Mouse (Mus musculus): ENCODE measurements around the gene Kit.

The Kit gene

DNA sequence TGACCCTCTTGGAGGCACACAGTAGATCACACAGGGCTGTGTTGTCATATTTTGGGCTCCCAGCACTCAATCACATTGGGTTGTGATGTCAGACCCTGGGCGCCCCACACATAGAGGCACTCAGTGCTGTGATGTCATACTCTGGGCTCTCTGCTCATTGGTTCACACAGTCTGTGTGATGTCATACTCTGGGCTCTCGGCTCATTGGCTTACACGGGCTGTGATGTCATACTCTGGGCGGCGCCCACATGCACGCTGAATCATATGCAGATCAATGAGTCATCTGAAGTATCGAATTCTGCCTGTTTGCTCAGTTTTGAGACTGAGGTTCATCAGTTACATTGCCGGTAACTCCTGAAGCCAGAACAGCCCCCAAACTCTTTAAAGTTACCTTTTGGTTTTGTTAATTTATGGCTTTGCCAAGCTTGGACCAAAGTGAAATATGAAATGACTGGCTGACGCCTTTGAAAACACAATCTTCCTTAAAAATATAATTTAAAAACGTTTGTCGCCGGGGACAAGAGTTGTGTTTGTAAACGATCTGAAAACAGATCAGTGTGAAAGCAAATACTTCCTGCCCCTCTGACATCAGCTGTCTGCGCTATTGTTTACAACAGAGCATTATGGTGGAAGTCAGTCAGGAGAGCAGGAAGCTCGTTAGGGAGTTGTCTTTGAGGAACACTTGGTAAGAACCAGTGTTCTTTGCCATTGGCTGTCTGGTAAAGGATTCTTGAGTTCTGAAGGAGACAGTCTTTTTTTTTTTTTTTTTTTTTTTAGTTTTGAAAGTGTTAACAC is 15.0 kb downstream of the Kit start:
- DNase-seq (ENCODE audit: low spot score in 2 of 2) = no peak

DNA sequence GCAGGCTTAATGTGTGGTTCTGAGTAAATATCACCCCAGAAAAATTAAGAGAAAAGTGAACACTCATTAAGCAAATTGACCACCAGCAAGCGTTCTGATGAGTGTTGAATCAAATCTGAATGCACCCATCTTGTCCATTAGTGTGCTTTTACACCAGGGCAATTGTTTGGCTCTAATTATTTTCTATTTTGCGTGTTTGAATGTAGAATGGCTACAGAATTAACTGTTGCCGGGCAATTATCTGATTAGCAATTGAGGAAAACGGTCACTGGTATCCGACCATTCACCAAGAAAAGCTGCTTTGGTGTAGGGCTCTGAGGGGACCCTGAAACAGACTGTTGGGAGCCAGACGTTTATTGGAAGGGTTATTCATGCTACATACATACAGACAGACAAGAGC is 16.2 kb downstream of the Kit start:
- DNase-seq (ENCODE audit: low spot score in 2 of 2) = no peak

DNA sequence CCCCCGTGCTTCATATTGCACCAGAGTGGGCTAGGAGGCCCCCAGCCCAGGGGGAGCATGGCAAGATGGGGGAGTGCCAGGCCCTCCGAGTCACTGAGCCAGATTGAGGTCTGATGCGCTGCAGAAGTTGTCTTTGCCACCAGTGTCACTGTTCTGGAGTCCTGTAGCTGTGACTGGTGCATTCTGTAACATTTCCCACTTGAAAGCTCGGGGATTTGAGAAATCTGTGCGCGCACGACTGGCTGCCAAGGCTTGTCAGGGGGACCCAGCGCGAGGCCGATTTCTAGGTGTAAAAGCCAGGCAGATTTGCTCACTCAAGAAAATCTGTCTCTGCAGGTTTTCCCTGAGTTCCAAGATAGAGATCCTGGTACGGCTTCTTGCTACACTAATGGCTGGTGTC is 16.9 kb downstream of the Kit start:
- DNase-seq (ENCODE audit: low spot score in 2 of 2) = no peak

DNA sequence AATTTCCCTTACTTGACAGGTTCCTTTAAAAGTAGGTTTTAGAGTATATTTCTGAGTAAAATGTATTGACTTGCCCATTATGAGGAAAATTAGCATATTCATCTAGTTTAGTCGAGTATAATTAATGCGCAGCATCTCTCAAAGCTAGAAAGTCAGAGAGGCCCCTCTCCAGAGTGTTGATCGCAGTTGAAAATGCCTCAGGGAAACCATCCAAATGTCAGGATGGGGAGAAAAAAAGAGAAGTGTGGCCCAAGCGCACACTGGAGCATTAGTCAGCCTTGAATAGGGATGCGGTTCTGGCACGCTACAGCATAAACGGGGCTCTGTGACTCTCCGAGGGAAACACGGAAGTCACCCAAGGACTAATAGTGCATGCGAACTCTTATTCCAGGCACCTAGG is 20.6 kb downstream of the Kit start:
- no peak for DNase-seq (ENCODE audit: low spot score in 2 of 2)

DNA sequence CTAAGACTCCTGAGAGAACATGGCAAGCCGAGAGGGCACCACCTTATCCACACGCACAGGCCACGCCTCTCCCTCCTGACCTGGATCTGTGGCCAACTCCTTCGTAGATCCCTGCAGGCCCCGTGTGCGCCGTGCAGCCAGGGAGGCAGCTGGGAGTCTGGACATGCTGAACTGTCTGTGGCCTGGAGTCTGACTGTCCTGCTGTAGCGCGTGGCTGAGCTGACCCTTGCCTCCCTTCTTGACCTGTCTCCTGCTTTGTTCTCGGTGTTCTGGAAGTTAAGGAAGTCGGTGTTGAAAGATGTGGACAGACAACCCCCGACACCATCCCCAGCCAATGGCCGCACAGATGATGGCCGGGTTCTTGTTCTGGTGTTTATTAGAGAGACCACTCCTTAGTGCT is 21.5 kb downstream of the Kit start:
- DNase-seq (ENCODE audit: low spot score in 2 of 2) = no peak

DNA sequence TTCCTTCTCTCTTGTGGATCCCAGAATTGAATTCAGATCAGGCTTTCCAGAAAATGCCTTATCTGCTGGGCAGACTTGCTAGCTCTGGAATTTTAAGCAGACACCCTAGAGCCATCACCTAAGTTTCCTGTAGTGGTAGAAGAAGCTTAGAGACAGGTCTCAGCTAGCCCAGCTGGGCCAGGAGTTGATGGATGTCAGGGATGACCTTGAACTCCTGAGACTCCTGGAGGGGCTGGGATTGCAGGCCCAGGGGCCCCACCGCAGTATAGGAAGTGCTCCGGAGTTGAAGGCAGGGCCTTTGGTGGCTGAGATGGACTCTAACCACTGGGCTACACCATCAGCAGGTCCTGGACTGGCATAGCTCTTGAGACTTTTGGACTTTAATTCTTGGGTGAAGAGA is 22.6 kb downstream of the Kit start:
- no peak for DNase-seq (ENCODE audit: low spot score in 2 of 2)

DNA sequence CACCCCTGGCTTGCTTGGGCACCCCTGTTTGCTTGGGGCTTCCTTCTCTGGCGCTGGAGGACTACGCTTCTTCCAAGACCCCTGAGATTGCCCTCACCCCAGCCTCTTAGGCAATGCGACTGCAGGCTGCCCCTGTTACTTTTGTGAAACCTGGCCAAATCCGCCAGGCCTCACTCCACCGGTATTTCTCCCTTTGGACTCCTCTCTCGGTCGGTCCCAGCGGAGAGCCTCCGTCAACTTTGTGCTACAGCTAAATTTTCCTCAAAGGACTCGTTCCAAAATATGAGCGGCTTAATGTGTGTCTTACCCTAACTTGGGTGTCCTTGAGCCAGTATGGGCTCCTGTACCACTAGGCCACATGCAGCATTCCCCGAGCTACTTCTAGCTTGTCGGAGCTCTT is 23.8 kb downstream of the Kit start:
- DNase-seq (ENCODE audit: low spot score in 2 of 2) = no peak

DNA sequence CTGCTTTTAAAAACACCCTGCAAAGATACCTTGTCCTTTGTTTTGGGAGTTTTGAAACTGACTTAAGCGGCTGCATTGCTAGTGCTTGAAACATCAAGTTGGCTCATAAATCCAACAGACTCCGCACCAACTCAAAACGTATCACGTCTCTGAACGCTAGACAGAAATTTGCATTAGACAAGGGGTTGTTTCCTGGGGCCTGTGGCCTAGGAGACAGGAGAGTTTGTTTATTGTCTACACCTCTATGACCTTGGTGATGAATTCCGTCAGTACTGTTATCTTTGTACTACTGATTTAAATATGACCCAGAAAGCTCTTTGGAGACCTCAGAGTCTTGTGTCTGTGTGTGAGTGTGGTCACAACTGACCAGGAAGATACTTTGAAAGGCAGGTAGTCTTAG is 25.3 kb downstream of the Kit start:
- DNase-seq (ENCODE audit: low spot score in 2 of 2) = no peak

DNA sequence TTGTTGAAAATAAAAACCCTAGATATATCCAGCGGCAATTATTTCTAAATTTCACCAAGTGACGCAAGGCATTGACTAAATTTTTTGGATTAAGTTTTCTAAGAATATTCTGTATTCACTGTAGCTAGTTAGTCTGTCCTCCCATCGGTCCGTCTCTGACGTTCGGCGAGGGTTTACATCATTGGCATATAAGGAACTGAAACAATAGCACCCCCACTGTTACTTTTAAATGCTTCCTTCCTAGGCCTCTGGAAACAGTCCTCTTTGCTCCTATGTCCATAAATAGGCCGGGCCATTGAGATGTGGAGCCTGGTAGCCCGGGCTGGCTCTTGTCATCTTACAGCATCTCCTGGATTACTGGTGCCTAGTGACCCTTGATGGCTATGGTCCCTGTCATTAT is 29.5 kb downstream of the Kit start:
- no peak for DNase-seq (ENCODE audit: low spot score in 2 of 2)

DNA sequence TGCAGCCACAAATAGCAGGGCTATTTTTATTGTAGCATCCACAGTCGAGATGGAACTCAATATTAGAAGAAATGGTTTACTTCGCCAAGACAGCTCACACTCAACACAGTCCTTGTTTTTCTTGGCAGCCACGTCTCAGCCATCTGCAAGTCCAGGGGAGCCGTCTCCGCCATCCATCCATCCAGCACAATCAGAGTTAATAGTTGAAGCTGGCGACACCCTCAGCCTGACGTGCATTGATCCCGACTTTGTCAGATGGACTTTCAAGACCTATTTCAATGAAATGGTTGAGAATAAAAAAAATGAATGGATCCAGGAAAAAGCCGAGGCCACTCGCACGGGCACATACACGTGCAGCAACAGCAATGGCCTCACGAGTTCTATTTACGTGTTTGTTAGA is 32.2 kb downstream of the Kit start:
- DNase-seq (ENCODE audit: low spot score in 2 of 2) = no peak

DNA sequence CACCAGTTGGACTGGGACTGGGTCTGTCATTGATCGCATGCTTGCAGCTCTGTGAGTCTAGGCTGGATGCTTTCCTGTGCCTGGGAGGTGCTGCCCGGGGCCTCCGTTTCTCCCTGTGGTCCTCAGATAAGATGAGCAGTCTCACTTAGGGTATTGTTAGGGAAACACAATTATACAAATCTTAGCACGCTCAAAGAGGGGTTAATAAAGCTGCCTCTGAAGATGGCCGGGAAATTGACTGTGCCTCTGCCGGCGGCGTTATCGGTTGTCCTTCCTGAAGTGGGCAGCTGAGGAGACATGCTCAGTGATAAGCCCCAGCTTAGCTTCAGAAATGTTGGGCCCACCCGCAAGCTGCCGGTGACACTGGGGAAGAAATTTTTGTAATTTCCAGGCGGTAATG is 33.3 kb downstream of the Kit start:
- no peak for DNase-seq (ENCODE audit: low spot score in 2 of 2)

DNA sequence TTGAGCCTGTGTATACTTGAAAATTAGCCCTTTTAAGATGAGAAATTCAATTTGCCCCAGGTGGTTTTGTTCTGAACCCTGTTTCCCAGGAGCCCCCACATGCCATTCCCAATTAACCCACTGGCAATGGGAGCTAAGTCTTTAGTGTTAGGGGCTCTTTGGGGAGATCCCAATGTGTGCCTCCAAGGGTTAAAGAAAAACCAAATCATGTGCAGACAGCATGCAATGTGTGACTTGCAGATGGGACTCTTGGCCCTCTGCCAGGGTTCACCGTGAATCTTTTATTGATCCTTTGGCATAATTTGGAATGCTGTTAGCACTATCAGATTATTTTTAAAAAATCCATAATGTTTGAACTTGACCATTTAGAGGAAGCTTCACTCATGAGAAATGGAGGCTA is 37.7 kb downstream of the Kit start:
- no peak for DNase-seq (ENCODE audit: low spot score in 2 of 2)

DNA sequence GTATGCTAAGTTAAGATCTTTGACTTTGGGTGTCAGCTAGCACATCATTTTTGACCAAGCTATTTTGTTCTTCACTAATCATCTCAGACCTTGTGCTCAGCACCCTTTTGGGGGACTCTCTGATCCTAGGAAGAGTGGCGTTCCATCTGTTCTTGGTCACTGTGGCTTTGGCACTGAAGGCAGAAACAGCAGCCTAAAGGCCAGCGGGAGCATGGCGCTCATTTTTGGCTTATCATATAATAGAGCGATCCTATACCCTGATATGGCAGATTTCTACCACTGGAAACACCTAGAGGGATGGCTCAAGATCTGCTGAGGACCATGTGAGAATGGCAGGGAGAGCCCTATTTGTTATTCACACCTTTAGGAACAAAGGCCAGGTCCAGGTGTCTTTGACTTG is 38.2 kb downstream of the Kit start:
- DNase-seq (ENCODE audit: low spot score in 2 of 2) = no peak

DNA sequence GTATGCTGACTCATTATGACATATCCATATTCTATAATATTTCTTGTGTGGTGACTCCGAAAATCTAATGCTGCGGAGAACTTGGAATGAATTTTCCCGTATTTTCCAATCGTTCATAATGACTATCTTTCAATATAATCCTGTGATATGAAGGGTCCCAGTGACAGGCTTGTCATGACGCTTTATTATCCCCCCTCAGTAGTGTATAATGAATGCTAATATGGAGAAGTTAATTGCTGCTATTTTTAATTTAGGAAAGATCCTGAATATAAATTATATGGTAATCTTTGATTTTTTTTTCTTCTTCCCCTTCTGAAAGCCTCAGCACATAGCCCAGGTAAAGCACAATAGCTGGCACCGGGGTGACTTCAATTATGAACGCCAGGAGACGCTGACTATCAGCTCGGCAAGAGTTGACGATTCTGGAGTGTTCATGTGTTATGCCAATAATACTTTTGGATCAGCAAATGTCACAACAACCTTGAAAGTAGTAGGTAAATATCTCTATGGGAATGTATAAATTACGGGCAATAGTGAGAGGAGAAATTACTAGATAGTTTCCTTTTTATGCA is 40.4 kb downstream of the Kit start:
- DNase-seq (ENCODE audit: low spot score in 2 of 2) = no peak

DNA sequence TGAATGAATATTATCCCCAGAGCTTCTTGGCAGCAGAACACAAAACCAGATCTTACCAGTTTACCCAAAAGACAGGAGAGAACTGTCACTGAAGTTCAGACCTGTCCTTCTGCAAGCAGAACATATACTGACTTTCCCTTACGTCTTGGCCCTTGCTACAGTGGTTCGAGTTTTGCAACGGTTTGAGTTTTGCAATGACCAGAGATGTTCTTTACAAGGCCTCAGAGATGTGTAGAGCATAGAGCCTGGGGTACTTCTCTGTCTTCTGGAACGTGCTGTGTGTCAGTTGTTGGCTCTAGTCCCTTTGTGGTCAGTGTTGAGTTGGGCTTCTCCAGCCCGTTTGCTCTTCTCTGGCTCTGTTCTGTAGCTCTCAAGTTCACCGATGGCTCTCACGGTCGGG is 40.9 kb downstream of the Kit start:
- no peak for DNase-seq (ENCODE audit: low spot score in 2 of 2)

DNA sequence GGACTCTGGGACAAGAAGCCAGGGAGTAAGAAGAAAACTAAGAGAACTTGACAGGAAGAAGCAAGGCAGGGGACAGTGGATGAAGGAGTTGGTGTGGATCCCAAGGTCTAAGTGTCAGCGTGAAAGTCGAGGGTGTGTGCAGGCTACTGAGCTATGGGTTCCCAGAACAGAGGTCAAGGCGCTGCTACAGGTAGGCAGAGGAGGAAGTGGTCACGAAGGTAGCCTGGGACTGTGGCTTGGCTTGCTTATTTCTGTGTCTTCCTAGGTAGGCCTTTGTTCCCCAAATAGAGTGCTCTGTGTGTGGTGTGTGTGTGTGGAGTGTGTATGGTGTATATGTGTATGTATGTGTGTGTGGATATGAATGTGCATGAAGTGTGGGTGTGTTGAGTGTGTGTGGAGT is 47.7 kb downstream of the Kit start:
- DNase-seq (ENCODE audit: low spot score in 2 of 2) = no peak

DNA sequence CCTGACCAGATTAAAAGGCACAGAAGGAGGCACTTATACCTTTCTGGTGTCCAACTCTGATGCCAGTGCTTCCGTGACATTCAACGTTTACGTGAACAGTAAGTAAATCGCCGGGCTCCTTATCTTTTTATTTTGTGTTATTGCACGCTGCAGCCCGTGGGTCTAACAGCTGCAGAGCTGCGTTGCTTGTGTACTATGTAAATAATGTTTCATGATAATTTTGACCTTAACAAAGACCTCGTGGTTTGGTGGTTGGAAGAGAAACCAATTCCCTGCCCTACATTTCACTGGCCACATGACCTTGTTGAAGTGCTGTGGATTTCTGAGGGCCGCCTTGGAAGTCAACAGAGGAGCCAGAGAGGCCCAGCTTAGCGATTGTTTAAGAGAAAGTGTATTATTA is 48.3 kb downstream of the Kit start:
- no peak for DNase-seq (ENCODE audit: low spot score in 2 of 2)

DNA sequence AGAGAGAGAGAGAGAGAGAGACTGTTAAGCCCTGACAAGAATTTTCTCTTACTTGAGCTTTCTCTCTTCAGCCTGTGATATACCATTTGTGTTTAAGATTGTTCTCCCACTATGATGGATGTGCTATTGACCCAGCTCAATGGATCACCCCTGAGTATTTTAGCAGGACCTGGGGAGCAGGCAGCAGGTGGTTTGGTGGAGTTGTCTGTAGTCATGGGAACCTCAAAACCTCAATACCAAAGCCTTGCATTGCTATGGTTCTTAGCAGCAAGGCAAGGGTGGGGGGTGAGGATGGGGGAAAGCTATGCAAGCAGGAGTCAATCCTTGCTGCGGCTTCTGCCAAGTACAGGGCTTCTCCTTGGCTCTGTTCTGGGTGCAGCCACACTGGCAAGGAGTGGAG is 48.8 kb downstream of the Kit start:
- no peak for DNase-seq (ENCODE audit: low spot score in 2 of 2)

DNA sequence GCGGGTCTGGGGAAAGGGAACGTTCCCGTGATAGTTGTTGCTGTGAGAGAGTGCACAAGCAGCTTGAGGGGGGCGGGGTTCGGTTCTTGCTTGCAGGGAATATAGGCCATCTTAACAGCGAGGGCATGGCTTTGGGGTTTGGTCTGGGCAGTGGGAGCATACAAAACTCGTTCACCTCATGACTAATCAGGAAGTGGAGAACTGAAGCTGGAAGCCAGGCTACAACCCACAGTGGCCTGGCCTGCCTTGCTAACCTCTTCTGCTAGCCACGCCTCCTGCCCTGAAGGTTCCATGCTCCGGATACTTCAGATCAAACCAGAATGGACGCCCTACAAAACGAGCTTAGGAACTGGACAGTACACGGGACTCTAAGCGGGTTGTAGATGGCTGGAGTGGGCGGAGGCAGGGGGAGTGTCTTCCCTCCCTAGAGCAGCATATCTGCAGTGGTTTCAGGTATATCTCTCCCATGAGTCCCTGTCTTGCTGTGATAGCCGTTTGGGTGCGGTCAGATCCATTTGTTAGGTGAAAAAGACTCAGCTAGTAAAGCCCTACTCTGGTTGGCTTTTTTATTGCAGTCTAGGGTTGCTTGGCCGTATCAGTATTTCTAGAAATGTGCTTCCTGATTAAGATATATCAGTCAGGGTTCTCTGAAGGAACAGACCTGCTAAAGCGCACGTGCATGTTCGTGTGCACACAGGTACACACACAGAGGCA is 49.4 kb downstream of the Kit start:
- no peak for DNase-seq (ENCODE audit: low spot score in 2 of 2)

DNA sequence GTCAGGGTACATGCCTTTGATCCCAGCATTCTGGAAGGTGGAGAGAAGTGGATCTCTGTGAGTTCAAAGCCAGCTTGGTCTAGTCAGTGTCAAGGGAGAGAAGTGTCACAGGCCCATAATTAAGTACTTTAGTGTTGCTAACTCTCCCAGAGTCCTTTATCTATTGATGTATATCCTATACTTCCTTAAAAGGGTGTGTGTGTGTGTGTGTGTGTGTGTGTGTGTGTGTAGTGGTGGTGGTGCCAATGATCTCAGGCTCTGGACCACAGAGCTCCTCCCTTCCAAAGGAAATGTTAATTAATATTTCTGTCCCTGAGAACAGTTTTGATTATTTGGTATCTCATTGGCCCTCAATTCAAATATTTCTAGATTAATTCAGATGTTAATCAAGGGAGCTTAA is 50.3 kb downstream of the Kit start:
- no peak for DNase-seq (ENCODE audit: low spot score in 2 of 2)

DNA sequence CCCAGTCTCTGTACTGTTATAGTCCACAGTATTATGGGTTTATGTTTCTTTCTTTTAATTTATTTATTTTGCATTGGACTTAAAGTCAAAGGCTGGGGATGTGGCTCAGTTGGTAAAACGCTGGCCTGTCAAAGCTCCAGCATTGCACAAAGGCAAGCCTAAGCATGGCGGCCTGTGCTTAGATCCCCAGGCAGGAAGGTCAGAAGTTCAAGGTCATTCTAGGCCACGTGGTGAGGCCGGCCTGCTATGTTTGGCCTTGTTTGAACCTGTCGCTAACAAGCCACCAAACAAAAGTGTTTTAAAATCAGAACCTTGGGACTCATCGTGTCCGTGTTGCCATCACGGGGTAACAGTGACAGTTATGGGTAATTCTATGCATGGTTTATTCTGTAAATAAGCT is 51.6 kb downstream of the Kit start:
- no peak for DNase-seq (ENCODE audit: low spot score in 2 of 2)

DNA sequence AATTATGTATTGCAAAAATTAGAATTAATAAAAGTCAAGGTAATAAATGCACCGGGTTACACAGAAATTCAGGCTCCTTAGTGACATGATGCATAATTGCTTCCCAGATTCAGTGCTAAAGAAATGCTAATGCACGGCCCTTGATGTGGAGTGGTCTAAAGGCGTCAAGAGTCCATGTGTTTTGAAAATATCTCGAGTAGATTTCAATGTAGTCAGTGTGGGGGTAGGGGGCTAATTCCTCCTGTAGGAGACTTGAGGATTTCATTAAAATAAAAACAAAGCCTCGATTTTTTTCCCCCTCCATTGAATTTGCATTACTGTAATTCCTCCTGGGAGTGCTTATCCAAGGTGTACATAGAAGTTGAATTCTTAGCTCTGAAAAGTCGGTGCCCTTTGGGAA is 52.0 kb downstream of the Kit start:
- no peak for DNase-seq (ENCODE audit: low spot score in 2 of 2)

DNA sequence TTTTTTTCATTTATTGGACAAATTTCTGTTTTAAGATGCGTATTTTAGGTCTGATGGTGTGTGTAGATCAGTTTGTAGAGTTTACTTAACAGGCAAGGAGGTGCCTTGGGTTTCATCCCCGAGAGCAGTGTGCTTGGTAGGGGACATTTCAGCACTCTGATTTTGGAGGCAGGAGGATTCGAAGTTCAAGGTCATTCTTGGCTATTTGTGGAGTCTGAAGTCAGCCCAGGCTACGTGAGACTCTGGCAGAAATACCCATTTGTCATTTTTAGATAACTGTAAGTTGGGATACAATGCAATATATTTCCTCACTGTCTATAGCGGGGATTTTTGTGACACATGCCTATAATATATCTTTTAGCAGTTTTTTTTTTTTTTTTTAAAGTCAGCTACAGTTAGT is 57.5 kb downstream of the Kit start:
- DNase-seq (ENCODE audit: low spot score in 2 of 2) = no peak

Measured in frontal cortex, postnatal 14 days (tissue).